Mouse (Mus musculus) layer of hippocampus, adult 2 months (tissue): ENCODE results near the gene Ccdc180. TPM values are rescaled to one million over a fixed set of nuclear protein-coding genes. Genes with fewer than 3 reads are reported as not detected.

ENCODE experiments used
- DNase-seq, 2 experiments: peaks; one replicate each; pipeline ENCODE4 v3.0.0; 2022; ENCODE audit warnings: low spot score in 2 of 2
- H3K27ac ChIP-seq: fragments of 200-600 bp; 2 replicates; pipeline ENCODE4 v1.8.1; 2022
- H3K4me3 ChIP-seq: fragments of 200-600 bp; 2 replicates; pipeline ENCODE4 v1.8.1; 2022; ENCODE audit warnings: mild to moderate bottlenecking
- CTCF ChIP-seq: fragments of 200-600 bp; conservative IDR thresholded peaks from 2 replicates; pipeline ENCODE4 v1.8.1; 2022; ENCODE audit warnings: antibody characterized with exemption, mild to moderate bottlenecking, moderate library complexity
- total RNA-seq, 2 experiments: library from RNA; stranded (reverse); gene quantifications; 2 replicates each; pipeline ENCODE4 v1.2.3; 2021

The Ccdc180 gene
- total RNA-seq, 2 experiments from 2014 or later = 0.56 to 0.79 TPM

DNA sequence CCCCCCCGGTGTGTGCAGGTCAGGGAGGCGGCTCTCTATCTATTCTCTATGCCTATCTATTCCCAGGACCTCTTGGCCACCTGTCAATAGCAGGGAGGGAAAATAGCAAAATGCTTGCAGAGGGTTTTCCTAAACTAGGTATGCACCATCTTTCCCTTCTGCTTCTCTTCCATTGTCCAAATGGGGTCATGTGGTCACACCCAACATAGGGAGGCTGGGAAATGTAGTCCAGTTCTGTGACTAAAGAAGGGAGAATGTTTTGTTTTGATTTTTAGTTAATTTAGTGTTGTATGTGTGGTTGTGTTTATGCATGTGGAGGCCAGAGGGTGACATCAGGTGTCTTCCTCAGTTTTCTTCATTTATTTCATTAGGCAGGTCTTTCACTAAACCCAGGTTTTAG is 18.0 kb upstream of the Ccdc180 start:
- no peak for DNase-seq
- TF ChIP-seq CTCF = no peak
- H3K27ac ChIP-seq = no peak overlapping the region
- H3K4me3 ChIP-seq = no peak overlapping the region

DNA sequence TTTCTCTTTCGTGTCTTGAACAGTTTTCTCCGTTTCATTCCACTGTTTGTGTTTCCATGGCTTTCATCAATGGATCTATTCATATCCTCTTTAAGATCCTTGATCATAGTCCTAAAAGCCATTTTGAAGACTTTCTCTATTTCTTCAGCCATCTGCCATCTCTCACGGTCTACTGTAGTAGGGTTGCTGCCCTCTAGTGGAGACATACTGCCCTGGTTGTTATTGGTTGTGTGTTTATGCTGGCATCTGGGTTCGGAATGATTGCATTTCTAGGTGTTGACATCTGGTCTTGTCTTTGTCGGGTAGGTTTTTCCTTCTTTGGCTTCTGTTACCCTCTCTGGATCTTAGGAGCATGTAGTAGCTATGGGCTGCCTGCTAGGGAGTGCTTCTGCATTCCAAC is 11.2 kb upstream of the Ccdc180 start:
- TF ChIP-seq CTCF = peak; percentile 87
- DNase-seq = peak; percentile 15 to 33
- no peak overlapping the region for H3K4me3 ChIP-seq
- H3K27ac ChIP-seq = no peak overlapping the region

DNA sequence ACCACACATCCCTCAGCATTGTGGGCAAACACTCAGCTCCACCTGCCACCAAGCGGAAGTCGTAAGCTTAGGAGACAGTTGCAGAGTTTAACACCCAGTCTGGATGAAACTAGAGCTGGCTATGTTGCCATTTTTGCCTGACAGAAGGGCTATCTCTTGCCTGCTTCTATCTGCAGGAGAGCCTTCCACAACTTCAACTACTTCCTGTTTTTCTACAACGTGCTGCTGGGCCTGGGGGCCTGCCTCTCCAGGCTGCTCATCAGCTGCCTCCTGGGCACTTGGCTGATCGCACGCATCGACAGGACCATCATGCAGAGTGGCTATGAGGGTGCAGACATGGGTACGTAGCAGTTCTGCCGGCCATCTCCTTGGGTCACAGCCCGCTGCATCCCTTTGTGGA is 7.6 kb upstream of the Ccdc180 start:
- TF ChIP-seq CTCF = no peak
- H3K27ac ChIP-seq = no peak overlapping the region
- no peak for DNase-seq

DNA sequence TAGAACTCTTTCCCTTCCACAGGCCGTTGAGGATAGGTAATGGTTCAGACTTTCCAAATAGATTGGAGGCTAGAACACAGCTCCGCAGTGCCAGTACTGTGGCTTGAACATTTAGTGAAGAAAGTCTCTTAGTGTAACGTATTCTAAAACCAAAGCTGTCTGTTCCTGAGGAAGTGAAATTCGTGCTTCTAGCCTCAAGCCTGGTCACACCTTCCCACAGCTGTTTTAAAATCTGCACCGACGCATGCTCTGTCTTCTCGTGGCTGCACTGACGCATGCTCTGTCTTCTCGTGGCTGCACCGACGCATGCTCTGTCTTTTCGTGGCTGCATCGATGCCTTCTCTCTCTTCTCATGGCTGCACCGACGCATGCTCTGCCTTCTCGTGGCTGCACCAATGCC is 6.9 kb upstream of the Ccdc180 start:
- Histone ChIP-seq H3K27ac (no peak overlapping the region), H3K4me3 (no peak overlapping the region)
- TF ChIP-seq CTCF = no peak
- no peak for DNase-seq

More for the DNA sequence above, 7.6 kb upstream of the Ccdc180 start:
- H3K4me3 ChIP-seq = no peak overlapping the region

DNA sequence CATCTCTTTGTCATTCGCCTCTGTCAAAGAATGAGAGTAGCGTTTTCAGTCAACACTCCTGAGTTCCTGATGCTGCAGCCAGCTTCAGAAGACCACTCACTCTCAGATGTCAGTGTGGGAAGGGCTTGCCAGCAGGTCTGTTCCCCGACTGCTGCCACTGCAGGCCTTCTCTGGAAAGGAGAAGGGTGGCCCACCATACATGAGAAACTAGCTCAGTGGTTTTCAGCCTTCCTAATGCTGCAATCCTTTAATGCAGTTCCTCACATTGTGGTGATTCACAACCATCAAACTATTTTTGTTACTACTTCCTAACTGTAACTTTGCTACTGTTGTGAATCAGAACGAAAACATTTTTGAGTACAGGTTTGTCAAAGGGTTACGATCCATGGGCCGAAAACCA is 616 bp upstream of the Ccdc180 start:
- no peak for TF ChIP-seq CTCF
- no peak overlapping the region for H3K27ac ChIP-seq
- no peak for DNase-seq
- no peak overlapping the region for H3K4me3 ChIP-seq

DNA sequence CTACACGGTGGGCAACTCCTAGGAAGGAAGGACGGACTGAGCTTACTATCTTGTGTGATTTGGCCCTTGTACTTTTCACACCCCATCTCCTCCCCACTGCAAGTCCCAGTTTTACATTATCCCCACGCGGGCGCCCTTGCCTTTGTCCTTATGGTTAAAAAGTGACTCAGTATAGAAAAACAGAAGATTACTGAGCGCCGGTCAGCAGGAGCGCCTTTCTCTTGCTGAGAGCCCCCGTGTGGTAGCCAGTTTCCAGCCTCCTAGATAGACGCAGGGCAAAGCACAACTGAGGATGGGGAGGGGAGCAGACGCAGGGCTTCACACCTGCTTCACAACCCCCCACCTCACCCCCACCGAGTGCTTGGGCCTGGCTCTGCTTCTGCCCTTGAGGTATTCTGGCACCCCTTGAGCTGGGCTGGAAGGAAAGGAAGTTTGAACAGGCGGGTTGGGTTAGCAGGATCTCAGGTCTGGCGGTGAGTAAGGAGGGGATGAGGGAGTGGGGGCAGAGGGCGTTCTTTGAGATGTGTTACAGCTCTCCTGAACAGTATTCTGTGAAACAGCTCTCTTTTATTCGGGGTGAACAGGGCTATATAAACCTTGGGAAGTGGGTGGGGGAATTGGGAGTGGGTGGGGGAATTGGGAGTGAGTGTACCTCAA is 6.5 kb downstream of the Ccdc180 start:
- Histone ChIP-seq H3K4me3 (no peak overlapping the region), H3K27ac (no peak overlapping the region)
- TF ChIP-seq CTCF = no peak
- no peak for DNase-seq

DNA sequence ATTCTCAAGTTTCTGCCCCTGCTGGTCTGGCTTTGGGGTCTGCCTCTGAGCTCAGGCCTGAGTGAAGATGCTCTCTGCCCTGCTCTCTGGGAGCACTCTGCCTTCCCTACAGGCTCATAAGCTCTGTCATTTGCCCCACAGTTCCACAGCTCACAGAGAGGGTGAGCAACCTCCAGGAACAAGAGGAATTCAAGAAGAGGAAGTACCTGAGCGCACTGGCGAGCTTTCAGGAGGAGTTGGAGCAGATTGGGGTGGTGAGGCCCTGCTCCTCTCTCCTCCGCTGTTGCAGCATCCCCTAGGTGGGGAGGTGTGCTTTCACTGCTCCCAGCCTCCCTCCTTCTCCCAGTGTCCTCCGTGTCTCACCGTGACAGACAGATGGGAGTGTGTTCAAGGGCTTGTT is 8.3 kb downstream of the Ccdc180 start:
- no peak for TF ChIP-seq CTCF
- H3K27ac ChIP-seq = no peak overlapping the region

DNA sequence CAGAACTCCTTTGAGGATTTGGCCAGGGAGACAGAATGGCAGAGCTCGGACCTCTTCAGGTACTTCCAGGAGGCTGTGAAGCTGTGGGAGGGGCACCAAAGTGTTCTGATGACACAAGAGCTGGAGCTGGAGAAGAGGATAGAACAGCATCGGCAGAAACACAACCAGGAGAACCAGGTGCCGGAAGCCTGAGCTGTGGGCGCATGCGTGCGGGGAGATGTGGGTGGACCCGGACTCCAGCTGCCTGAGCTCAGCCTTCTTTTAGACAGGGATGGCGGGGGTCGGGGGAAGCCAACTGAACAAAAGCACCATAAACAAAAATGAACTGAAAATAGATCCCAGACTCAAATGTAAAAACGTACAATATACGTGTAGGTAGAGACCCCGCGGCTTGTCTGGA is 19.2 kb downstream of the Ccdc180 start:
- peak; percentile 23 to 26 for DNase-seq
- no peak overlapping the region for H3K27ac ChIP-seq
- H3K4me3 ChIP-seq = no peak overlapping the region
- TF ChIP-seq CTCF = no peak

More for the DNA sequence above, 8.3 kb downstream of the Ccdc180 start:
- no peak for DNase-seq
- no peak overlapping the region for H3K4me3 ChIP-seq

DNA sequence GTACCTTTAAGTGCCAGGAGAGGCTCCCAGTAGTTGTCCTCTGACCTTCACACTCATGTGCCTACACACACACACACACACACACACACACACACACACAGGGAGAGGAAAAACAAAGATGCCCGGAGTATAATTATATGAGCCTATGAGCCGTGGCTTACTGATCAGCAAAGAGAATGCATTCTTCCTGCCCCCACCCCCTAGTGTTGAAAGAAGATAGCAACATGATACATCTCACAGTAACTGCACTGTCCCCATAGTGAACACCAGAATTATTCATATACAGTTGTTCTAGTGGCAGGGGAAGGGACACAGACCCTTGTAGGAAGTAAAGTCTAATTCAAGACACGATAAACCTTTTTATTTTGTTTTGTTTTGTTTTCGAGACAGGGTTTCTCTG is 19.8 kb downstream of the Ccdc180 start:
- no peak overlapping the region for H3K27ac ChIP-seq
- peak; percentile 37 for TF ChIP-seq CTCF
- H3K4me3 ChIP-seq = no peak overlapping the region
- DNase-seq = no peak

DNA sequence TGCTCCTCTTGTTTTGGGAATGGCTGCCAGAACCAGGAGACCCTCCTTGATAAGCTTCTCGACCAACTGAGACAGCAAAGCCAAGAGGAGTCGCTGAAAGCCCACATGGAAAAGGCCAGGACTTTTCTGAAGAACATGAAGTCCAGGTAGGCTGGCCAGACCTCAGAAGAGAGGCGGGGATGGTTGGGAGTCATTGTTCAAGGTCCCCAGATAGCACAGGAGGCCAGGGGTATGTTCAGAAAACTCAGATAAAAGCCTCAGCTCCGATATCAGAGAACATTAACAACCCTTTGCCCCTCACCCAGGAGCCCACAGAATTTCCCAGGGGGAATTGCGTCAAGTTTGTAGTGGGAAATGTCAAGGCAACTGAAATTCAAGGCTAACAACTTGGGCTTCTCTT is 21.2 kb downstream of the Ccdc180 start:
- TF ChIP-seq CTCF = no peak
- H3K27ac ChIP-seq = no peak overlapping the region
- H3K4me3 ChIP-seq = no peak overlapping the region
- no peak for DNase-seq

DNA sequence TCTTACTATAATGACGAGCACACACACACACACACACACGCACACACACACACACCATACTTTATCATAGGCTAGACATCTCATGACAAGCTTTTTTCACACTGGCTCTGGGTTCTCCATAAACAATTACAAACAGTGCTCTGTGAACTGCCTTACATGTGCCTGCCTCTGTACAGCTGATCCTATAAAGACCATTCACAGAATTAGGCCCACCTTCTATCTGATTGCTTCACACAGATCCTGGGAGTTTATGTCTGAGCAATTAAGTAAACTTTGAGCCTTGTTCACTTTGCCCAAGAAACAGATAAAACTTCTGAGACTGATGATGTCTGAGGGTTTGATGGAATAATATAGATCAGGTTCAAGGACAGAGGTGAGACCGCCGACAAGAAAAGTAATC is 21.8 kb downstream of the Ccdc180 start:
- no peak overlapping the region for H3K27ac ChIP-seq
- no peak overlapping the region for H3K4me3 ChIP-seq
- no peak for DNase-seq
- no peak for TF ChIP-seq CTCF

DNA sequence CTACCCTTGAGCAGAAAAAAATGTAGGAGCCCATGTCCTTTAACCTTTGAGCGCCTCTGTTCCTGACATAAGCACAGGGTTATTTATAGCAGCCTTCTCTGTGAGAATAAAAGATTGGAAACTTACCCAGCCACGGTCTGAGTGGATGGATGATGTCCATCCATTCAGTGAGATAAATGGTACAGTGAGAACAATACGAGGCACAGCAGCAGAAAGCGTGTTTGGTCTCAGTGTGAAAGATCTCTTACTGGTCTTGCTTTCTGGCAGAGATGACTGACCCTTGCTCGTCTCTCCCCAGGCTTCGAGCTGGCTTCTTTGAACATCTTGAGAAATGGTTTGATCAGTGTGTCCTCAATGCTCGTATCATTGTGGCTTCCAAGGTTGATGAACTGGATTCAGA is 27.0 kb downstream of the Ccdc180 start:
- H3K4me3 ChIP-seq = no peak overlapping the region
- no peak for DNase-seq
- no peak for TF ChIP-seq CTCF
- H3K27ac ChIP-seq = no peak overlapping the region

DNA sequence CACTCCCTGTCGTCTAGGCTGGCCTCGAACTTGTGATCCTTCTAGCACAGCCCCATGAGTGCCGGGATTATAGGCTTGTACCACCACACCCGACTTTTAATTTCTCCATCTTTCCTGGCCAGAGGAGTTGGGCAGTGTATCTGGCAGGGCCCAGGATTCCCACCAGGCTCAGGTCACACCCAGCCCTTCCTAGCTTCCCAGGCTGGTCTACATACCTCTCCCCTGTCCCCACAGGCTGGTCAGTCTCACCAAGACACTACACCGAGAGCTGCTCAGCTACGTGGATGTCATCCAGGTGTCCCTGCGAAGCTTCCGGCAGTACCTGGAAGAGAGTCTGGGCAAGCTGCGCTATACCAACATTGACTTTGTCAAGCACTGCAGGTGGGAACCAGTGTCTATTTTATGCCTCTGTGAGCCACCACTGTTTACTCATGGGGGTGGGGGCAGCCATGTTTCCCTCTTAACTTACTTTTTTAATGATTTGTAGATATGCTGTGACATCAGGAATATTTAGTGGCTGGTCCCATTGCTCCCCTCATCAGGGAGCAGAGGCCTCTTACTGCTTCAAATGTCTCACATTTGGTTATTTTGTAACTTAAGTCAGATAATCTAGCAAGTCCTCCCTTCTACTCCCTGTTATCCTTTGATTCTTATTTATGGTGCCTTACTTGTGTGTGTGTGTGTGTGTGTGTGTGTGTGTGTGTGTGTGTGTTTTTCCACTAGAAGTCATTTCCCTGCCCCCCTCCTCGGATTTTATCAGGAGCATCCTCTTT is 31.7 kb downstream of the Ccdc180 start:
- no peak overlapping the region for H3K4me3 ChIP-seq
- no peak overlapping the region for H3K27ac ChIP-seq
- TF ChIP-seq CTCF = no peak
- no peak for DNase-seq

DNA sequence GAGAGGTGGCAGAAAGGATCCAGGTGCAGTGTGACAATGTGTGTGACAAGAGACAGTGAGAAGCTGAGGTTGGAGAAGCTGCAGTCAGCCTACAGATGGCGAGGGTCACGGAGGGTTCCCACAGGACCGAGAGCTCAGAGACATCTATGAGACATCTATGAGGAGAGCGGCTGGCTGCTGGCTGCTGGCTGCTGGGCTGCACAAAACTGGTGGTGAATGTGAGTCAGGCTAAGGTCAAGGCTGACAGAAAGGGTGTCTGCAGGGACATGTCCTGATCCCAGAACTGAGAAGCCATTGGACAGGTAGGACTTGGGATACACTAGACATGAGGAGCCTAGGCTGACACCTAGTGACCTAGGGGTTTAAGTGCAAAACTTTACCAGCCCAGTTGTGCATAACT is 33.9 kb downstream of the Ccdc180 start:
- no peak overlapping the region for H3K27ac ChIP-seq
- no peak for TF ChIP-seq CTCF
- DNase-seq = no peak
- no peak overlapping the region for H3K4me3 ChIP-seq

DNA sequence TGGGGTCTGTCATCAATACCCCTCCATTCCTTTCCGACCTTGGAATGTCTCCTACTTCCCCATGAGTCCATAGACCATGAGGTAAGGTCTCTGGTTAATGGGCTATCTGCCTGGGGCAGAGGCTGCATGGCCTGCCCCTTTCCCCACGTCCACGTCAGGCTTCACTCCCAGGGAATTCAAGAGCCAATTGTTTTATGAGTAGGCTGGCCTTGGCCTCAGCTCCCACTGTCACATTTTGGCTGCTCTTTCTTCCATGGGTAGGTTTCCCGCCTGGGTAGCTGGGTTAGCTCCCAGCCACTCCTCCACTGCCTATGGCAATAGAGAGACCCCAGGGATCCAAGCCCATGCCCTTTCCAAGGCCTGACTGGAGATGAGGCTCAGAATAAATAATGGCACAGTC is 38.5 kb downstream of the Ccdc180 start:
- no peak for TF ChIP-seq CTCF
- DNase-seq = no peak
- Histone ChIP-seq H3K4me3 (no peak overlapping the region), H3K27ac (no peak overlapping the region)
